Mouse (Mus musculus) hindbrain, embryonic 16.5 days (tissue): ENCODE data around the gene Limch1. TPM values are rescaled to one million over a fixed set of nuclear protein-coding genes. Genes with fewer than 3 reads are reported as not detected.

Source experiments
- ATAC-seq: fragments of 200-750 bp; cut with Nextera tagmentation; 2 replicates; pipeline ENCODE4 v1.8.0; 2017; ENCODE audit warnings: moderate TSS enrichment, moderate library complexity
- H3K27ac ChIP-seq: fragments of 300-500 bp; sonication (generic); 2 replicates; pipeline ENCODE4 v1.5.1; 2014; ENCODE audit warnings: low read depth, mild to moderate bottlenecking, control low read depth, low read length, moderate library complexity
- H3K27me3 ChIP-seq: fragments of 300-500 bp; sonication (generic); replicated peaks from 2 replicates; pipeline ENCODE4 v1.6.1; 2014; ENCODE audit warnings: low read length; ENCODE audit not compliant: control insufficient read depth, insufficient read depth
- H3K36me3 ChIP-seq: fragments of 300-500 bp; sonication (generic); 2 replicates; pipeline ENCODE4 v1.6.1; 2014; ENCODE audit warnings: mild to moderate bottlenecking, low read length, moderate library complexity, mixed read lengths; ENCODE audit not compliant: control insufficient read depth, insufficient read depth
- H3K4me1 ChIP-seq: fragments of 300-500 bp; sonication (generic); 2 replicates; pipeline ENCODE4 v1.6.1; 2014; ENCODE audit warnings: low read depth, low read length; ENCODE audit not compliant: control insufficient read depth, insufficient read depth
- H3K4me2 ChIP-seq: fragments of 300-500 bp; sonication (generic); 2 replicates; pipeline ENCODE4 v1.6.1; 2014; ENCODE audit warnings: mild to moderate bottlenecking, low read length, control low read depth, moderate library complexity
- H3K4me3 ChIP-seq: fragments of 300-500 bp; sonication (generic); 2 replicates; pipeline ENCODE4 v1.5.1; 2014; ENCODE audit warnings: mild to moderate bottlenecking, low read length, control low read depth, moderate library complexity
- H3K9ac ChIP-seq: fragments of 300-500 bp; sonication (generic); 2 replicates; pipeline ENCODE4 v1.6.1; 2014; ENCODE audit warnings: low read depth, mild to moderate bottlenecking, control low read depth, low read length, moderate library complexity
- H3K9me3 ChIP-seq: fragments of 300-500 bp; sonication (generic); 2 replicates; pipeline ENCODE4 v1.6.1; 2014; ENCODE audit warnings: mild to moderate bottlenecking, low read length, moderate library complexity; ENCODE audit not compliant: control insufficient read depth
- WGBS: fragments of 180-500 bp; shearing (Covaris S2); extraction: QIAGEN DNeasy Blood & Tissue Kit; methylation state at CpG from one replicate; pipeline ENCODE4 v1.1.7; 2014; 5-methylcytosine and 5-hydroxymethylcytosine counted together
- polyA plus RNA-seq: library from polyadenylated mRNA; unstranded; fragments of >200 nt; fragmentation: Nextera tagmentation; extraction: Ambion mirVana; gene quantifications from 2 replicates; pipeline ENCODE4 v1.2.1, GENCODE M21; 2015

Gene Limch1
- polyA plus RNA-seq, 1 experiment from 2014 or later, result 48.4 TPM

DNA sequence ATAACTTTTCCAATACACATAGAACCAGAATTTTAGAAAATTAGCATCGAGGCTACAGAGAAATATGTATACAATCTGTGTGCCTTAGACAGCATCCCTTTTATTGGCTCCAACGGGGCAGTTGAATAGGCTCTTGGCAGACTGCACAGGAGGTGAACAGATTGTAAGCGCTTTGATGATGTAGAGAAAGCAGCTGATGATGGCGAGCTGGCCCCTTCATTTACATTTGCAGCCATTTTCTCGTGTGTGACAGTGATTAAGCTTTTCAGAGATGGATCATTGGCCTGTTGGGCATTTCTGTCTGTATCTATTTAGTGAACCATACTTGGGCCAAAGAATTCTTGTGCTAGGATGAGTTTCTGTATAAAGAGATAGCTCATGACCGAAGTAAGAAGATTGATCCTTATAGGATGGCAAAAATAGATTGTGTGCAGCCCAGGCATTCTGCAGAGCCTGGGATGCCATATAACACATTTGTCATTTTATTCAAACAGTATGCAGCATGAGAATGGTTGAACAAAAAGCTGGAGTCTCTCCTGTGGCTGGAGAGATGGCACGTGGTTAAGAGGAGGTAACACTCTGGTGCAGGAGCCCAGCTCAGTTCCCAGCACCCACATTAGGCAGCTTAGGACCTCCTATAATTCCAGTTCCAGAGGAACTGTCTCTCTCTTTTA, 208.5 kb downstream of the Limch1 start:
- Histone ChIP-seq H3K9me3 (0 out of 2 replicates have a peak, but pooled peaks cover 3% of the 10 kb centered on the region), H3K4me2 (no peak overlapping the region), H3K4me1 (peaks cover under 1% of the 10 kb centered on the region), H3K27ac (0 out of 2 replicates have a peak overlapping the region, but pooled peaks have one; percentile 25), H3K36me3 (no peaks in the 10 kb centered on the region), H3K9ac (no peak overlapping the region), H3K4me3 (no peak overlapping the region), H3K27me3 (no peaks in the 10 kb centered on the region)
- ATAC-seq, result peak; percentile 87
- 30% methylated on average over 7 of the region's 7 CpGs for WGBS

DNA sequence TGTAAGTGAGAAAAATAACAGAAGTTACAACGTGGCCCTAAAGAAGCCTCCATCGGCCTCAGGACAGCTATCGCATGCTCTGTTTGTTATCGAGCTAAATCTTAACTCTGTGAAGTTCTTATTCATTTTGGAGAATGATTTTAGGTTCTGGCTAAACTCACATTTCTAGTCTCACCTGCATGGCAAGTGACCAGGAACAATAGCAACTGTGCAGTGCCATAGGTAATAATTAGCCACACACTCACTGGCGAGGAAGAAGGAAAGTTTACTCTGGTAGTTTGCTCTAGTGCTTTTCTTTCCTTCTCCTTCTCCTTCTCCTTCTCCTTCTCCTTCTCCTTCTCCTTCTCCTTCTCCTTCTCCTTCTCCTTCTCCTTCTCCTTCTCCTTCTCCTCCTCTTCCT, 209.6 kb downstream of the Limch1 start:
- Histone ChIP-seq H3K9me3 (0 out of 2 replicates have a peak, but pooled peaks cover 3% of the 10 kb centered on the region), H3K4me2 (no peak overlapping the region), H3K9ac (no peak overlapping the region), H3K27me3 (no peaks in the 10 kb centered on the region), H3K4me1 (no peaks in the 10 kb centered on the region), H3K36me3 (no peaks in the 10 kb centered on the region), H3K4me3 (no peak overlapping the region), H3K27ac (no peak overlapping the region)
- WGBS, result 94% methylated on average over 5 of the region's 5 CpGs
- no peak for ATAC-seq

DNA sequence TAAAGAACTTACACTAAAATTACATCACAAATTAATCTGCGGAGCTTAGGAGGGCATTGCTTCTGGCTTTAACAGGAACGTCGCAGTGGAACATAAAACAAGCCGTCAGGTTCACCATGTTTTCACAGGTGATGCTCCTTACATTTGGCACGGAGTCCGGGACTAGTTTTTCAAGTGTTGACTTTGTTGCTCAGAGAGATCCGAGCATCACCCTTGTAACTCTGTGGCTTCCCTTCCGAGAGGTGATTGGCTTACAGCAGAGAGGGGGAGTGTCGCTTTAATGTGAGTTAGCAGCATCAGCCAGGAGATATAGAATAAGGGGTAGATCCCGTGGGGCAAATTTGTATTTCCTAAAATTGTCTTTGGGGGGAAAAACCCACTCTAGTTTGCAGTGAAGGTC, 212.0 kb downstream of the Limch1 start:
- Histone ChIP-seq H3K27me3 (no peaks in the 10 kb centered on the region), H3K4me1 (no peaks in the 10 kb centered on the region), H3K4me3 (no peak overlapping the region), H3K36me3 (peaks cover 4% of the 10 kb centered on the region; the same call in 1 of the 2 replicates), H3K4me2 (no peak overlapping the region), H3K9ac (no peak overlapping the region), H3K27ac (no peak overlapping the region), H3K9me3 (0 out of 2 replicates have a peak, but pooled peaks cover 1% of the 10 kb centered on the region)
- WGBS, result 82% methylated on average over 10 of the region's 10 CpGs
- no peak for ATAC-seq

DNA sequence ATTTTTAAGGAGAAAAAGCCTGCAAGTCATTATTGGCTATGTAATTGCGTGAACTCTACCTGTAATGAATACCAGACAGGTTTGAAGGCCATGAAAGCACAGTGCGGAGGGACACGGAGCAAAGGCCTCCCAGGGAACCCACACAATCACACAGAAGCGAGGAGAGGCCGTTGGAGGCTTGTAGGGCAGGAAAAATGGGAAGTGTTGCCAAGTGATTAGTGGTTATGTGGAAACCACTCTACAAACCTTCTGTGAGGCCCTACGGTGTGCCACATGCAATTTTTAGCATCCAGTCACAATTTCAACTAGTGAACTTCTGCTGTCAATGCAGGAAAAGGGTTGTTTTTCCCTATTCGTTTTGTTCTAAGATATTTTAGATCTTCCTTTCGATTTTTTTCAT, 212.5 kb downstream of the Limch1 start:
- Histone ChIP-seq H3K4me3 (no peak overlapping the region), H3K27ac (no peak overlapping the region), H3K9ac (no peak overlapping the region), H3K36me3 (peaks cover 4% of the 10 kb centered on the region; the same call in 1 of the 2 replicates), H3K4me2 (no peak overlapping the region), H3K9me3 (no peaks in the 10 kb centered on the region), H3K27me3 (no peaks in the 10 kb centered on the region), H3K4me1 (no peaks in the 10 kb centered on the region)
- no peak for ATAC-seq
- 73% methylated on average over 8 of the region's 8 CpGs for WGBS

DNA sequence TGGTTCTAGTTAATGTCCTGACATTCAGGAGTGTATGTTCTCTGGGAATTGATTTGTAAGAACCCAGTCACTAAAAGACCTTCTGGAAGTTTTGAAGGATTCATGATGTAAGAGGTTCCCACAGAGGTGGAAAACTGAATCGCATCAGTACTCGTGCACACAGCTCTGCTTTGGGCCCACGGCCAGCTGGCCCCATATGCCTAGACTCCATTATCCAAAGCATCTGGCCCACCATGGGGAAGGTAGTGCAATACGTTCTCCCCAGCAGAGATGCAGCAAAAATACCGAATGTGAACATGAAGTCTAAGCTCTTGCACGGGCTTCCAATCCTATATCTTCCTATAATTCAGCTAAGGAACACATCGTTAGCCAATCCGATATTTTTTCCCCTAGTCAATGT, 214.3 kb downstream of the Limch1 start:
- 66% methylated on average over 8 of the region's 8 CpGs for WGBS
- no peak overlapping the region for H3K27ac ChIP-seq
- H3K27me3 ChIP-seq, result no peaks in the 10 kb centered on the region
- no peak overlapping the region for H3K9ac ChIP-seq
- H3K4me2 ChIP-seq, result no peak overlapping the region
- 0 out of 2 replicates have a peak, but pooled peaks have one; percentile 52 for ATAC-seq
- H3K4me1 ChIP-seq, result no peaks in the 10 kb centered on the region
- H3K4me3 ChIP-seq, result no peak overlapping the region
- H3K36me3 ChIP-seq, result peaks cover 4% of the 10 kb centered on the region; the same call in 1 of the 2 replicates
- H3K9me3 ChIP-seq, result no peaks in the 10 kb centered on the region

DNA sequence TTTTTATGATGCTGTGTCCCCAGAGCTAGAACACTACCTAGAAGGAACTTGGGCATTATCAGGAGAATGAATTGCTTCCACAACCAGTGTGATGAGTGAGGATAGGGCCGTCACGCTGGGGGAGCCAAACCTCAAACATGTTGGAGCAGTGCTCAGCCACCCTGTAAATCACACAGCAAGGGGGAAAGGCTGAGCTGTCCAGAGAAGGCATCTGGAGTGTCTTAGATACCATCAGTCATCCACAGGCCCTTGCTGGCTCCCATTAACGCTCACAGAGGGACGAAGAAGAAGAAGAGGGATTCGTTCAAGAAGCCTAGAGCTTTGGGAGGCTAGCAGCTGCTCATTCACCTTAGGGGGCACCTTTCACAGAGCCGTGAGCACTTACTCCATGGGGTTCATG, 219.8 kb downstream of the Limch1 start:
- H3K36me3 ChIP-seq, result peaks cover 4% of the 10 kb centered on the region; the same call in 1 of the 2 replicates
- H3K4me3 ChIP-seq, result no peak overlapping the region
- H3K9me3 ChIP-seq, result no peaks in the 10 kb centered on the region
- no peaks in the 10 kb centered on the region for H3K27me3 ChIP-seq
- ATAC-seq, result no peak
- no peak overlapping the region for H3K9ac ChIP-seq
- 41% methylated on average over 6 of the region's 6 CpGs for WGBS
- no peak overlapping the region for H3K27ac ChIP-seq
- no peak overlapping the region for H3K4me2 ChIP-seq
- peaks cover 19% of the 10 kb centered on the region for H3K4me1 ChIP-seq

DNA sequence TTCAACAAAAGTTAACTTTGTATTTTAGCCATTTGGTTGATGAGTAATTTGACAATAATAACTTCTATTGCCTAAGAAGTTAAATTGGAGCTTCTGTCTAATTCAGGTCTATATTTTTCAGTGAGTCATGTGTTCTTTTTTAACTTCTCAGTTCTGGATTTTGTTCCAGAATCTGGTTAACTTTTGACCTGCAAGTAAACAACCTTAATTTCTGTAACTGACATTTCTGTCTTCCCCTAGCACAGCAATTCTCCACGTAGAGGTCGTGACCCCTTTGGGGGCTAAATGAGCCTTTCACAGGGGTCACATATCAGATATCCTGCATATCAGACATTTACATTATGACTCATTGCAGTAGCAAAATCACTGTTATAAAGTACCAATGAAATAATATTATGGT, 221.5 kb downstream of the Limch1 start:
- no peaks in the 10 kb centered on the region for H3K9me3 ChIP-seq
- WGBS, result 52% methylated on average over 2 of the region's 2 CpGs

DNA sequence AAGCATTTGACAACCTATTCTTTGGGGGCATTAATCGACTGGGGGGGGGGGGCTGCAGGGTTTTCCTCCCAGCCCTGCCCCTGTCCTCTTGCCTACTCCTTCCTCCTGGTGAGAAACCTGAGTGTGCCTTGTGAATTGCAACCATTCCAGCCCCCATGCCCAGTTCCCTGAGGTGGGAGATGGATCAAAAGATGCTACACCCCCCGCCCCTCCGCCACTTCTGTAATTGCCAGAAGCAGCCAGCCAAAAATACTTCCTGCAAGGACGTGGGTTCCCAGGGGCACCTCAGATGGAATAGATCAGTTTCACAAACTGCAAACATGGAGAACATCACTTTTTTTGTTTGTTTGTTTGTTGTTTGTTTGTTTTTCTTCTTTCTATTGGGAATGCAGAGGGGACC, 222.0 kb downstream of the Limch1 start:
- Histone ChIP-seq H3K36me3 (no peaks in the 10 kb centered on the region), H3K4me2 (peak overlapping the region; percentile 58), H3K9ac (peak overlapping the region; percentile 35; the same call in 1 of the 2 replicates), H3K4me3 (peak overlapping the region; percentile 31), H3K27me3 (no peaks in the 10 kb centered on the region), H3K9me3 (no peaks in the 10 kb centered on the region), H3K4me1 (peaks cover 19% of the 10 kb centered on the region), H3K27ac (peak overlapping the region; percentile 74; the same call in 1 of the 2 replicates)
- ATAC-seq, result 0 out of 2 replicates have a peak, but pooled peaks have one; percentile 6
- WGBS, result 21% methylated on average over 4 of the region's 4 CpGs

More for the DNA sequence above, 221.5 kb downstream of the Limch1 start:
- Histone ChIP-seq H3K4me3 (no peak overlapping the region), H3K4me2 (peak overlapping the region; percentile 58; the same call in 1 of the 2 replicates), H3K9ac (no peak overlapping the region), H3K4me1 (peaks cover 19% of the 10 kb centered on the region), H3K27me3 (no peaks in the 10 kb centered on the region), H3K27ac (no peak overlapping the region), H3K36me3 (no peaks in the 10 kb centered on the region)
- no peak for ATAC-seq

DNA sequence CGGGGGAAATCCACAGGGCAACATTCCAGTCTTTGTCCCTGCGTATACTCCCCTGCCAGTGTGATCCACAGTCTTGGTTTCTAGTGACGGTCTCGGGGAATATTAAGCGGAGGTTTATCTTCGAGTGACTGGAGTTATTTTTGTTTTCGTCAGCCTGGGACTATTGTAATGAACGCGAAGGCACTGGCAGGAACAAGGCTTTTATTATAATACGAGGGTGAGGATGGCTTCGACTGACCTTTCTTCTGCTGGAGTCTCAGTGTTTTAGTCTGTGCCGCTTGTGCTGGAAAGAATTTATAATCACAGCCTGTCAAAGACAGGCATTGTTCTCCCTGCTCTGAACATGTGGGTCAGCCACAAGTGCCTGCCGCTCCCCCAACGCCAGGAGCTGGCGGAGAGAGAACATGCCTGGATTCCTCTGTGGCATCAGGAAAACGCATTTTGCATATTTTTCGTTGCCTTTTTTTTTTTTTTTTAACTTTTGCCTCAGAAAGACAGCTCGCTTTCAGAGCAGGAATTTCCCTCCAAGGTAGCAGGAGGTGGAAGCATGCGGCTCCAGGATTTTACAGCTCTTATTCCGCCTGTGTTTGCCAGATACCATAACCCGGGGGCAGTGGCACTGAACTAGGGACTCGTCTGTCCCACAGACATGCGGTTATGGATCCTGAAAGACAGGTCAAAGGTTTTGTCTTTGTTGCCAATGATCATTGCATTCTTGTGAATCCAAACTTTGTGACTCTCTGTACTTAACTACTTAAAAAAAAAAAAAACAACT, 222.6 kb downstream of the Limch1 start:
- peak overlapping the region; percentile 35; the same call in 1 of the 2 replicates for H3K9ac ChIP-seq

More for the DNA sequence above, 222.6 kb downstream of the Limch1 start:
- 3% methylated on average over 23 of the region's 23 CpGs for WGBS
- Histone ChIP-seq H3K27me3 (no peaks in the 10 kb centered on the region), H3K4me2 (peak overlapping the region; percentile 58), H3K4me3 (peak overlapping the region; percentile 31), H3K4me1 (peaks cover 19% of the 10 kb centered on the region), H3K27ac (peak overlapping the region; percentile 74), H3K36me3 (no peaks in the 10 kb centered on the region), H3K9me3 (no peaks in the 10 kb centered on the region)
- ATAC-seq, result peak; percentile 69
